Mouse (Mus musculus) thymus, adult 2 months (tissue): ENCODE results near the gene Msmp. TPM values are rescaled to one million over a fixed set of nuclear protein-coding genes. Genes with fewer than 3 reads are reported as not detected.
"Not testable (repeated sequence)": the region's sequence is repeated elsewhere in the genome, so short reads cannot be mapped to it uniquely, and the experiment has no call there.

Experiments
- DNase-seq: peaks from one replicate; pipeline ENCODE4 v3.0.0; 2021
- H3K27ac ChIP-seq: fragments of 200-500 bp; 2 replicates; pipeline ENCODE4 v1.5.1; 2012; ENCODE audit warnings: low read length, control low read depth; ENCODE audit not compliant: control insufficient read depth, insufficient read depth
- H3K27me3 ChIP-seq: fragments of 200-500 bp; 2 replicates; pipeline ENCODE4 v1.6.1; 2012; ENCODE audit warnings: mild to moderate bottlenecking, low read length, moderate library complexity, mixed read lengths; ENCODE audit not compliant: control insufficient read depth, insufficient read depth
- H3K36me3 ChIP-seq: fragments of 200-500 bp; 2 replicates; pipeline ENCODE4 v1.6.1; 2012; ENCODE audit warnings: mild to moderate bottlenecking, low read length, moderate library complexity; ENCODE audit not compliant: control insufficient read depth, insufficient read depth
- H3K4me1 ChIP-seq: fragments of 200-500 bp; replicated peaks from 2 replicates; pipeline ENCODE4 v1.6.1; 2012; ENCODE audit warnings: low read length; ENCODE audit not compliant: control insufficient read depth, insufficient read depth
- H3K4me3 ChIP-seq: fragments of 200-500 bp; 2 replicates; pipeline ENCODE4 v1.5.1; 2012; ENCODE audit warnings: mild to moderate bottlenecking, low read length, control low read depth, moderate library complexity; ENCODE audit not compliant: control insufficient read depth, insufficient read depth
- CTCF ChIP-seq: fragments of 200-500 bp; IDR thresholded peaks from 2 replicates; pipeline ENCODE4 v1.5.1; 2012; ENCODE audit warnings: mild to moderate bottlenecking, control low read depth, low read length, moderate library complexity, borderline replicate concordance; ENCODE audit not compliant: control insufficient read depth, poor library complexity, insufficient read depth; ENCODE audit errors: extremely low read depth
- POLR2A ChIP-seq: fragments of 200-500 bp; IDR thresholded peaks from 2 replicates; pipeline ENCODE4 v1.6.1; 2012; ENCODE audit warnings: mild to moderate bottlenecking, low read length, control low read depth, moderate library complexity; ENCODE audit not compliant: control insufficient read depth, poor library complexity, insufficient read depth; ENCODE audit errors: extremely low read depth
- WGBS: fragments of 180-500 bp; shearing (Covaris S2); methylation state at CpG from one replicate; pipeline ENCODE4 v1.1.7; 2018; 5-methylcytosine and 5-hydroxymethylcytosine counted together
- polyA plus RNA-seq: library from polyadenylated mRNA; depleted of rRNA; stranded (reverse); fragments of >200 nt; gene quantifications from 2 replicates; pipeline ENCODE4 v1.2.3, GENCODE M21; 2012

The Msmp gene
- polyA plus RNA-seq, 1 experiment: not detected

DNA sequence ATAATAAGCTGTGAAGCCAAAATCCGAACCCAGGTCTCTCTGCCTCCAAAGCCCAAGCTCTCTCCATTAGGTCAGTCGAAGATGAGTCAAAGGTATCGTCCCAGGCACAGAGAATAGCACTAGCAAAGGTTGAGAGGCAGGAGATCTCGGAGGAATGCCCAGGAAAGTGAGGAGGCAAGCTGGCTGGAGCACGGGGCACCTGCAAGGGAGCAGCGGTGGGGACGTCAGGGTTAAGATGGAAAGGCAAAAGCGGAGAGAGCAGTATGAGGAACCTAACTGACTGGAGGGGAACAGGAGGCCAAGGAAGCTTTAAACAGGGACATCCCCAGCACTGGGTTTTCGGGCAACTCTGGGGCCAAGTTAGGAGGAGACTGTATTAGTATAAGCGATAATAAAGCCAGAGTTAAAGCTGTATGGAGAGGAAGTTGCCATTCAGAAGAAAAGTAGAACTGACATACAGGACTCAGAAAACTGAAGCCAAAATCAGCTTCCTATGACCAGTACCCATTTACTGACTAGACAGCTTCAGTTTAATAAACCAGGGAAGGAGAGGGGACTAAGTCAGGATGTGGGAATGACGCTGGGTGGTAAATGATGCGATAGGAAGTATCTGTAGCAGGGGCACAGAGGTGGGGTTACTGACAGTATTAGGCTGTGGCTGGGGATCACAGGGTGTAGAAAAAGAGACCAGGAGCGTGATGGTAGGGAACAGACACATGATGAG is 24.6 kb downstream of the Msmp start:
- peaks cover 18% of the 10 kb centered on the region for H3K36me3 ChIP-seq
- 0 out of 2 replicates have a peak overlapping the region, but pooled peaks have one; percentile 5 for H3K27ac ChIP-seq
- H3K4me3 ChIP-seq: peak overlapping the region; percentile 33
- WGBS: 27% methylated on average over 13 of the region's 13 CpGs
- TF ChIP-seq POLR2A: no peak
- no peak for TF ChIP-seq CTCF
- peaks cover 38% of the 10 kb centered on the region for H3K4me1 ChIP-seq
- no peaks in the 10 kb centered on the region for H3K27me3 ChIP-seq
- DNase-seq: peak; percentile 13

DNA sequence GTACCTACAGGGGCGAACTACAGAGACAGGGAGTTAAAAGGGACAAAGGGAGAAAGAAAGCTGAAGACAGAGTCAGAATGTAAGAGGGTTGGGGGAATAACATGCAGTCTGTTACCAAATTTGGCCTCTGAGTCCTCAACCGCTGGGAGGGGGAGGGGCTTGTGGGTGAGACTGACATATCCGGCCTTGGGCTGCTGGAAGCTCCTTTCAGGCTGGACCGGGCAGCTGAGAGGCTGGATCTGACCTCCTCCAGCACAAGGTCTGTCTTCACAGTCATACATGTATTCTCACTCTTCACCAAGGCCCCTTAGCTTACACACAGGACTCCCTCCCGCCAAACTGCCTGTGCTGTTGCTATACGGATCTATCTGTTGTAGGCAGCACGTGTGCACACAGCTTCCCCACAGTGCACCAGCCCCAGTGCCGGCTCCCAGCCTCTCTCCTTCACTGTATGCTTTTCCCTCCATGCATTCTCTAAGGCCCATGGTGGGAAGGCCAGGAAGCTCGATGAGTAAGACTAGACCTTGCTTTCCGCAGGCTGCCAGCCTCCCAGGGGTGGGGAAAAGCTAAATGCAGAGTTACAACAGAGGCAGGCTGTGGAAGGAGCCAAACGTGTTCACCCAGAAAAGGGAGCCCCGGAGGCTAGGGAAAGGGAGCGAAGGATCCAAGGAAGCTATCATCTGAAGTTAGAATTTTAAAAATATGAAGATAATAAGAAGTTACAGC is 25.5 kb downstream of the Msmp start:
- peaks cover 27% of the 10 kb centered on the region for H3K36me3 ChIP-seq
- H3K4me3 ChIP-seq: peak overlapping the region; percentile 15
- TF ChIP-seq CTCF: no peak
- TF ChIP-seq POLR2A: no peak
- H3K27ac ChIP-seq: no peak overlapping the region
- no peaks in the 10 kb centered on the region for H3K27me3 ChIP-seq
- peaks cover 38% of the 10 kb centered on the region for H3K4me1 ChIP-seq
- DNase-seq: peak; percentile 78
- WGBS: 7% methylated on average over 13 of the region's 13 CpGs

DNA sequence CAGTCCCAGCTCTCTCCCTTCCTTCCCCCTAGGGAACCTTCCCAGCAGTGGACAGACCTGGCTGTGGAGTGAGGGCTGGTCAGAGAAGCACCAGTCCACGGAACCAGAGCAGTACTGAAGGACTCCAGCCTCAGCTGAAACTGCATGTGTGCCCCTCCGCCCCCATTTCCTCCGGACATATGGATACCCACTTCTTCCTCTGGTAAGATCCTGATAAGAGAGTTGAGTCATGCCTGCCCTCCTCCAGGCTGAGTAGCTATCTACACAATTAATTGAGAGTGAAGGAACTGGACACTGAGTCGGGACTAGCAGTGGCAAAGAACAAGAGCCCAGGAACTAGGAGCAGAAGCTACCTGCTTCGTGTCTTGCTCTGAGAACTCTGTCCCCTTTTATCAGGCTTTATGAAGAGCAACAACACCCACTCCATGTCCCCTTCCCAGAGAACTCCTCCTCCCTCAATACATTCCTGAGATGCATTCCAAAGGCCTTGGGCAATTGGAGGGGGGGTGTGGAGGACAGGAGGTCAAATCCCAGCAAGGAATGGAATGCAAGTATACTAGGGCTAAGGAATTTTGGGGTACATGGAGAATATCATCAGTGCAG is 26.2 kb downstream of the Msmp start:
- Histone ChIP-seq H3K27me3 (no peaks in the 10 kb centered on the region), H3K4me3 (no peak overlapping the region), H3K36me3 (peaks cover 34% of the 10 kb centered on the region), H3K27ac (0 out of 2 replicates have a peak overlapping the region, but pooled peaks have one; percentile 7), H3K4me1 (peaks cover 35% of the 10 kb centered on the region)
- WGBS: 25% methylated on average over 5 of the region's 5 CpGs
- no peak for TF ChIP-seq CTCF
- TF ChIP-seq POLR2A: no peak
- DNase-seq: no peak

DNA sequence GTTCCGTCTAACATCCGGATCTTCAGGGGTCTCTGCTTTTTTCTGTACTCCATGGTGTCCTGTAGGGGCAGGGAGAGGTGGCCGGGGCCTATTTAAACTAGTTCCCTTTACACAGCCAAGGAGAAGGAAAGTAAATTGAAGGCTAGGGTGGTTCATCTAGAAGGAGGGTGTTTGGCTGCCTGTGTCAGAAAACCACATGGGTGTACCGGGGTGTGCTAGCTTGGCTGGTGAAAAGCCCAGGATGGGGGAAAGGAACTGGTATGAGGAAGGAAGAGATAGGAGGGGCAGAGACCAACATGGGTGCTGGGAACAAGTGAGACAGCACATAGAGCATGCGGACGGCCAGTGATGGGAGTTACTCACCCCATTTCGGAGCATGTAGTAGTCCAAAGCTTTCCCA is 28.4 kb downstream of the Msmp start:
- no peak for DNase-seq
- TF ChIP-seq POLR2A (no peak), CTCF (no peak)
- 83% methylated on average over 7 of the region's 7 CpGs for WGBS
- Histone ChIP-seq H3K36me3 (peaks cover 56% of the 10 kb centered on the region), H3K4me1 (peaks cover 31% of the 10 kb centered on the region), H3K27me3 (no peaks in the 10 kb centered on the region), H3K4me3 (no peak overlapping the region), H3K27ac (no peak overlapping the region)

DNA sequence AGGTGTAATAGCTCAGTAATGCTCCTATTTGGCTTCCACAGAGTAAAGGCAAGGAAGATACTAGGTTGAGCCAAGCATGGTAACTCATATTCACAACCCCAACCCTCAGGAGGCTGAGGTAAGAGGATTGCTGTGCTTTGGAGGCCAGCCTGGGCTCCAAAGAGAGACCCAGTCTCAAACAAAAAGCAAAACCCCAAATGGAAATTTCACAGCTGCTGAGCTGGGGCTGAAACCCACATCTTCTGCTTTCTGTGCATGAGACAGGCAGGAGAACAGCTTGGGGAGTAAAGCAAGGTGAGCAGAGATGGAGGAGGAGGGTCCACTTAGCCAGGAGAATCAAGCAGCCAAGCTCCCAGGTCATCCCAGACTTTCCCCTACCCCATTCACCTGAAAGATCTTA is 30.4 kb downstream of the Msmp start:
- Histone ChIP-seq H3K27me3 (no peaks in the 10 kb centered on the region), H3K4me1 (peaks cover 15% of the 10 kb centered on the region), H3K36me3 (peaks cover 76% of the 10 kb centered on the region), H3K27ac (no peak overlapping the region), H3K4me3 (no peak overlapping the region)
- TF ChIP-seq POLR2A: no peak
- DNase-seq: no peak

DNA sequence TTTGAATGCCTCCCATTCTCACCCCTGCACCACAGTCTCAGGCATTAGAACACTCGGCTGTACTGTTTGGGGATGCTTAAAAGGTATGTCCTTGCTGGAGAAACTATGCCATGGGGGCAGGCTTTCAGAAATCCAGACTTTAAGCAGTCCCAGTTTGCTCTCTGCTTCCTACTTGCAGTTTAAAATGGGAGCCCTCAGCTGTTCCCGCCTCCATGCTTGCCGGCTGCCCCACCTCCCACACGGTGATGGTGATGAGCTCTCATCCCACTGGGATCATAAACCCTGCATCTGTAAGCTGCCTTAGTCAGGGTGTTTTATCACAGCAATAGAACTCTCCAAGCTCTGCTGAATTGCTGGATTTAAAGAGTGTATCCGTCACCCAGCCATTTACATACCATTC is 31.9 kb downstream of the Msmp start:
- Histone ChIP-seq H3K4me1 (peaks cover under 1% of the 10 kb centered on the region; the same call in 1 of the 2 replicates), H3K36me3 (peaks cover 90% of the 10 kb centered on the region), H3K27ac (no peak overlapping the region), H3K4me3 (no peak overlapping the region), H3K27me3 (no peaks in the 10 kb centered on the region)
- 97% methylated on average over 5 of the region's 5 CpGs for whole genome bisulfite sequencing
- TF ChIP-seq CTCF: no peak
- no peak for TF ChIP-seq POLR2A
- DNase-seq: no peak

DNA sequence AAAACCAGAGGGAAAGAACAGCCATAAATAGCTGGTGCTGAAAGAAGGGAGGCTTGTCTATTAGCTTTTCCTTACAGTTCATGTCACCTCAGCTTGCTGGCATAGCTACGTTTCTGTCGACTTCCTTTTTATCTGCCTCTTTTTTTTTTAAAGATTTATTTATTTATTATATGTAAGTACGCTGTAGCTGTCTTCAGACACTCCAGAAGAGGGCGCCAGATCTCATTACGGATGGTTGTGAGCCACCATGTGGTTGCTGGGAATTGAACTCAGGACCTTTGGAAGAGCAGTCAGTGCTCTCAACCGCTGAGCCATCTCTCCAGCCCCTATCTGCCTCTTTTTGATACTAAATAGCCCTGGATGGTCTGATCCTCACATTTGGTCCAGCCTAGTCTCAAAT is 32.4 kb downstream of the Msmp start:
- WGBS: 90% methylated on average over 6 of the region's 6 CpGs
- DNase-seq, H3K4me3 ChIP-seq, H3K27ac ChIP-seq, H3K4me1 ChIP-seq, H3K27me3 ChIP-seq: not testable (repeated sequence)
- peaks cover 96% of the 10 kb centered on the region for H3K36me3 ChIP-seq
